Mouse (Mus musculus) heart, postnatal 0 days (tissue): Measurements from ENCODE around the gene Vps13c. TPM values are rescaled to one million over a fixed set of nuclear protein-coding genes. Genes with fewer than 3 reads are reported as not detected.

Source experiments
- ATAC-seq: fragments of 200-750 bp; cut with Nextera tagmentation; 2 replicates; pipeline ENCODE4 v1.8.0; 2017; ENCODE audit warnings: low read depth, moderate number of reproducible peaks, moderate library complexity; ENCODE audit not compliant: insufficient read depth
- DNase-seq: peaks from one replicate; pipeline ENCODE4 v3.0.0-alpha.2; 2016; ENCODE audit warnings: low spot score
- H3K27ac ChIP-seq: fragments of 300-500 bp; sonication (generic); 2 replicates; pipeline ENCODE4 v1.5.1; 2014; ENCODE audit warnings: low read depth, mild to moderate bottlenecking
- H3K27me3 ChIP-seq: fragments of 300-500 bp; sonication (generic); 2 replicates; pipeline ENCODE4 v1.6.1; 2014; ENCODE audit warnings: low read length, mixed read lengths; ENCODE audit not compliant: control insufficient read depth, insufficient read depth
- H3K36me3 ChIP-seq: fragments of 300-500 bp; sonication (generic); replicated peaks from 2 replicates; pipeline ENCODE4 v1.6.1; 2014; ENCODE audit warnings: low read length, mixed read lengths; ENCODE audit not compliant: control insufficient read depth, insufficient read depth
- H3K4me1 ChIP-seq: fragments of 300-500 bp; sonication (generic); 2 replicates; pipeline ENCODE4 v1.6.1; 2014; ENCODE audit warnings: antibody characterized with exemption; ENCODE audit not compliant: control insufficient read depth, insufficient read depth
- H3K4me2 ChIP-seq: fragments of 300-500 bp; sonication (generic); 2 replicates; pipeline ENCODE4 v1.6.1; 2014; ENCODE audit warnings: low read depth, mild to moderate bottlenecking, low read length, moderate library complexity
- H3K4me3 ChIP-seq: fragments of 300-500 bp; sonication (generic); 2 replicates; pipeline ENCODE4 v1.5.1; 2014; ENCODE audit warnings: low read depth, low read length
- H3K9ac ChIP-seq: fragments of 300-500 bp; sonication (generic); replicated peaks from 2 replicates; pipeline ENCODE4 v1.6.1; 2014; ENCODE audit warnings: low read depth, low read length, mixed read lengths
- H3K9me3 ChIP-seq: fragments of 300-500 bp; sonication (generic); replicated peaks from 2 replicates; pipeline ENCODE4 v1.6.1; 2016; ENCODE audit warnings: low read length; ENCODE audit not compliant: control insufficient read depth
- CTCF ChIP-seq: IDR thresholded peaks from 2 replicates; pipeline ENCODE4 v1.5.1; 2016; ENCODE audit warnings: antibody characterized with exemption, control low read depth, low read depth
- EP300 ChIP-seq: IDR thresholded peaks from 2 replicates; pipeline ENCODE4 v1.6.1; 2016; ENCODE audit warnings: antibody characterized with exemption, low read depth
- WGBS: fragments of 180-500 bp; shearing (Covaris S2); extraction: QIAGEN DNeasy Blood & Tissue Kit; methylation state at CpG from one replicate; pipeline ENCODE4 v1.1.7; 2014; 5-methylcytosine and 5-hydroxymethylcytosine counted together
- polyA plus RNA-seq: library from polyadenylated mRNA; unstranded; fragments of >200 nt; fragmentation: Nextera tagmentation; extraction: Ambion mirVana; gene quantifications from 2 replicates; pipeline ENCODE4 v1.2.1, GENCODE M21; 2015
- total RNA-seq: library from RNA; depleted of rRNA; stranded (reverse); fragments of >200 nt; gene quantifications from 2 replicates; pipeline ENCODE4 v1.2.3, GENCODE M21; 2014; ENCODE audit warnings: low replicate concordance

Vps13c gene
- total and polyA plus RNA-seq, 2 experiments from 2014 or later = 3.9 to 26.0 TPM

DNA sequence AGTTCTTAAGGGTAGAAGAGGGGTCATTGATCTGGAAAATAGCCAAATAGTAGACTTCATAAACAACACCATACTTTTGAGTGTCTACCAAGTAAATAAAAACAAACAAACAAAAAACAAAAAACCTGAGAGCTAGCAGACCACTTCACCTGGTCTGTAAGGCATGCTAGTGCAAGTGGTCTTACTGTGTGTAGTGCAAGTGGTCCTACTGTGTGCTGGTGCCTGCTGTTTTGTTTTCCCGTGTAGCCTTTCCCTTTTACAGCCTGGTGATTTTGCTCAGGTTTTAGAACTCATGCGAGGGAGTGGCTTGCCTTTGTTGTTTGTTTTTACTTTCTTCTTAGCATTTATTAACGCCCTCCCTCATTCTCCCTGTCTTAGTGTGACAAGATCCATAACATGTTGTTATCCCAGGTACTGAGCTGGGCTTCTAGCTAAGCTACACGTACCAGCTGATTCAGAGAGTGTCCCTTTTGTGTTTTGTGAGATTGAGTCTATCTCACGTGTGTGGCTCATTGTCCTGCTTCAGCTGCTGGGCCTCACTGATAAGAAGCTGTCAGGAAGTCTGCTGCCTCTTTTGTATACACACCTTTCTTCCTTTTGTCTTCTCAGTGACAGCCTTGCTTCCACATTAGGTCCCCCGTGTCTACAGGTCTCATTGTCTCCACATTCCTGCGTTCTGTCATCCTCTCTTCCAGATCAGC, 34.5 kb downstream of the Vps13c start:
- Histone ChIP-seq H3K4me1 (no peaks in the 10 kb centered on the region), H3K9me3 (no peaks in the 10 kb centered on the region), H3K36me3 (peaks cover 17% of the 10 kb centered on the region), H3K4me3 (no peak overlapping the region), H3K27ac (no peak overlapping the region), H3K27me3 (no peaks in the 10 kb centered on the region), H3K9ac (no peak overlapping the region), H3K4me2 (no peak overlapping the region)
- ATAC-seq (no peak), DNase-seq (no peak)
- TF ChIP-seq EP300 = no peak
- no peak for TF ChIP-seq CTCF
- 72% methylated on average over 7 of the region's 7 CpGs for WGBS

GRCm38 (mm10) chr9:67875337-67875736, 35.1 kb downstream of the Vps13c start:
- Histone ChIP-seq H3K9ac (no peak overlapping the region), H3K4me1 (no peaks in the 10 kb centered on the region), H3K27ac (no peak overlapping the region), H3K9me3 (no peaks in the 10 kb centered on the region), H3K27me3 (no peaks in the 10 kb centered on the region), H3K36me3 (peaks cover 20% of the 10 kb centered on the region), H3K4me3 (no peak overlapping the region), H3K4me2 (no peak overlapping the region)
- DNase-seq (peak; percentile 36), ATAC-seq (no peak)
- TF ChIP-seq CTCF (peak; percentile 72), EP300 (no peak)
- WGBS = 36% methylated on average over 2 of the region's 2 CpGs

DNA sequence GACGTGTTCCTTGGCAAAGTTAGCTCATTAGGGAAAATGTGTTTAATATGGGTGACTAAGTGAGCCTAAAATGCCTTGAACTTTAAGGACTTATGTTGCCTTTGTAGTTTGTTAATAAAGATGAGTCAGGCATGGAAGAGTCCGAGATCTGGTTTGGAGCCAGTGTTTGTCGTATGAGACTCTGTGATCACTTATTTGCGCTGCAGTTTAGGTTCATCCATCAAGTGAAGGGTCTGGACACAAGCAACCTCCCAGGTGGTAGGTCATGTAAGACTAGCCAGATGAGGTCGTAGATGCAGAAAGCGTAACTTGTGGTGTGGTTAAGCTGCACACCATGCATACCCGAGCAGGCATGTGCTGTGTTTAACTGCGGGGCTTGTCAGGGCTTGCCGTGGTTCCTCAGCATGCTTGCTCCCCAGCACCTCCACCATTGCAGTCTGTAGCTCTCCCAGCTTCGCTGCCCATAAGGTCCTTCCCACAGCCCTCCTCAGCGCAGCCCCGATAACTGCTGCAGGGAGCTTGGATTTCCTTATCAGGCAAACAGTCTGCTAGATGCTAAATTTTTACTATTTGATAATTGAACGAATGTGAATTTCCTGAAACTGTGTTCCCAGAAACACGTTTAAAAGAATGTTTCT, 37.0 kb downstream of the Vps13c start:
- 84% methylated on average over 14 of the region's 14 CpGs for WGBS
- no peaks in the 10 kb centered on the region for H3K9me3 ChIP-seq
- H3K4me2 ChIP-seq = no peak overlapping the region
- H3K36me3 ChIP-seq = peaks cover 37% of the 10 kb centered on the region
- H3K4me1 ChIP-seq = no peaks in the 10 kb centered on the region
- ATAC-seq (no peak), DNase-seq (no peak)
- TF ChIP-seq EP300 (no peak), CTCF (no peak)
- no peak overlapping the region for H3K4me3 ChIP-seq
- no peak overlapping the region for H3K27ac ChIP-seq
- H3K9ac ChIP-seq = no peak overlapping the region
- no peaks in the 10 kb centered on the region for H3K27me3 ChIP-seq

DNA sequence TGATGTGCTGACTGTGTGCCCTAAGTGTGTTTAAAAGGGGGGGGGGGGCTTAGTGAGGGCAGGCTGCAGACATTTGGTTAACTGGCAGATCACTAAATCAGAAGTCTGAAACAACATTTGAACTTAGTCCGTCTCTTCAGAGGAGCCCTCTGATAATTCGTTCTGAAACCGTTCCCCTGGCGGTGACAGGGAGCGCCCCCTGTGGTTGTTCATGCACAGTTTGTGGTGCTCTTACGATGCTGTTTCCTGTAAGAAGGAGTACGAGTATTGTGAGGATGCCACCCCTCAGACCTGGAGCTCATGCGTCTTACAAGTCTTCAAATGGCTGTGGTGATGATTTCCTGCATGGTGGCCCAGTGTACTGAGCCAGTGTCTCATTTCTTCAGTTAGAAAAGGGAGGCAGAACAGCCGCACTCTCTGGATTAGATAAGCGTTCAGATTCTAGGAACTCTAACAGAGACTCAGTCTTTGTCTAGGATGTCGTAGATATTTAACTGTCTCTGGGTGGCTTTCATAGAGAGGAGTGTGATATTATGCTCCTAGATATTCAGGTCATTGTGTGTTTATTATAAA, 38.1 kb downstream of the Vps13c start:
- H3K4me2 ChIP-seq = no peak overlapping the region
- H3K9me3 ChIP-seq = no peaks in the 10 kb centered on the region
- H3K9ac ChIP-seq = no peak overlapping the region
- WGBS = 88% methylated on average over 11 of the region's 11 CpGs
- no peak for ATAC-seq
- TF ChIP-seq CTCF = no peak
- no peak for TF ChIP-seq EP300
- no peaks in the 10 kb centered on the region for H3K4me1 ChIP-seq
- H3K4me3 ChIP-seq = no peak overlapping the region
- H3K36me3 ChIP-seq = peaks cover 32% of the 10 kb centered on the region
- H3K27me3 ChIP-seq = no peaks in the 10 kb centered on the region
- no peak overlapping the region for H3K27ac ChIP-seq
- DNase-seq = no peak

DNA sequence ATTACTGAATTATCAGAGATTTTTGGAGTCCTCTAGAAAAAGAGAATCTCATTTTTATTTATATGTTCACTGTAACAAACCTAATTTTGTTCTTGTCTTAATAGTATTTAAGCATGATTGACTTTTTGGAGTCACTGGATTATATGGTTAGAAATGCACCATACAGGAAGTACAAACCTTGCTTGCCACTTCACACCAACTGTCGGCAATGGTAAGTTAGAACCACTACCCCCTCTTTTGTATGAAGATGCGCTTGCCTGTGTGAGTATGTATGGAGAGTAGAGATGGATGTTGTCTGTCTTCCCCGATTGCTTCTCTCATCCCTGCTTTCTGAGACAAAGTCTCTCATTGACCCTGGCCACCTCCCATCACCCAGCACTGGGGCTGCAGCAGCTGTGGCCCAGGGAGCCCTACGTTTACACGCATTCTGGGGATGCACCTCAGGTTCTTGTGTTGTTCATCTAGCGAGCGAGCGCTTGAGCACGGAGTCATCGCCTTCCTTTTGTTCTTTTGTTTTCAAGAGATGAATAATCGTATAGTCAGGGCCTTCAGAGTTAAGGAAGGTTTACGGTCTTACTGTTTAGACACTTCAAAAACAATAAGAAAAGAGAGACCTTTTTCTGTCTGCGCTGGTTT, 43.3 kb downstream of the Vps13c start:
- Histone ChIP-seq H3K4me1 (no peaks in the 10 kb centered on the region), H3K9ac (no peak overlapping the region), H3K9me3 (no peaks in the 10 kb centered on the region), H3K27ac (no peak overlapping the region), H3K27me3 (no peaks in the 10 kb centered on the region), H3K36me3 (peaks cover 55% of the 10 kb centered on the region), H3K4me2 (no peak overlapping the region), H3K4me3 (no peak overlapping the region)
- no peak for ATAC-seq
- WGBS = 87% methylated on average over 13 of the region's 13 CpGs
- TF ChIP-seq EP300 (no peak), CTCF (no peak)
- DNase-seq = no peak
